Mouse (Mus musculus): ENCODE measurements at regions not wholly inside any gene's neighbourhood (a gene's known extent, or its start where the extent isn't known, plus 50 kb on each side); places are given as distances from the start of the nearest gene placed in this dataset.
A peak's percentile ranks its signal among the peaks of the same experiment; 100 is the strongest.

GRCm38 (mm10) chr2:74930702-74931101 is 105.1 kb downstream of the Mtx2 start:
- no peak for DNase-seq (ENCODE audit: low read depth, low spot score)

GRCm38 (mm10) chr2:74933190-74933589 is 107.6 kb downstream of the Mtx2 start:
- no peak for DNase-seq (ENCODE audit: low read depth, low spot score)

GRCm38 (mm10) chr2:74933771-74934170 is 108.2 kb downstream of the Mtx2 start:
- DNase-seq (ENCODE audit: low read depth, low spot score), result no peak

GRCm38 (mm10) chr2:74938711-74939110 is 113.1 kb downstream of the Mtx2 start:
- no peak for DNase-seq (ENCODE audit: low read depth, low spot score)

- DNase-seq (ENCODE audit: low read depth, low spot score), result no peak
Measured at GRCm38 (mm10) chr2:74941966-74942365, 116.4 kb downstream of the Mtx2 start.

- DNase-seq (ENCODE audit: low read depth, low spot score), result no peak
Measured at GRCm38 (mm10) chr2:74942611-74943198, 117.1 kb downstream of the Mtx2 start.

GRCm38 (mm10) chr2:74945185-74945749 is 119.7 kb downstream of the Mtx2 start:
- no peak for DNase-seq (ENCODE audit: low read depth, low spot score)

GRCm38 (mm10) chr2:74951401-74952260 is 126.0 kb downstream of the Mtx2 start:
- DNase-seq (ENCODE audit: low read depth, low spot score), result no peak

- no peak for DNase-seq (ENCODE audit: low read depth, low spot score)
Measured at GRCm38 (mm10) chr2:74954101-74954500, 128.5 kb downstream of the Mtx2 start.

GRCm38 (mm10) chr2:74955281-74956128 is 129.9 kb downstream of the Mtx2 start:
- no peak for DNase-seq (ENCODE audit: low read depth, low spot score)

- DNase-seq (ENCODE audit: low read depth, low spot score), result no peak
Measured at GRCm38 (mm10) chr2:74956129-74956450, 130.5 kb downstream of the Mtx2 start.

GRCm38 (mm10) chr2:74956556-74956955 is 131.0 kb downstream of the Mtx2 start:
- DNase-seq (ENCODE audit: low read depth, low spot score), result no peak

GRCm38 (mm10) chr2:74959936-74960335 is 134.3 kb downstream of the Mtx2 start:
- no peak for DNase-seq (ENCODE audit: low read depth, low spot score)

GRCm38 (mm10) chr2:74962416-74962815 is 136.8 kb downstream of the Mtx2 start:
- no peak for DNase-seq (ENCODE audit: low read depth, low spot score)

GRCm38 (mm10) chr2:74964360-74964759 is 138.8 kb downstream of the Mtx2 start:
- DNase-seq (ENCODE audit: low read depth, low spot score), result peak; percentile 84

GRCm38 (mm10) chr2:74964980-74965379 is 139.4 kb downstream of the Mtx2 start:
- no peak for DNase-seq (ENCODE audit: low read depth, low spot score)

- no peak for DNase-seq (ENCODE audit: low read depth, low spot score)
Measured at GRCm38 (mm10) chr2:74965384-74966060, 139.9 kb downstream of the Mtx2 start.

GRCm38 (mm10) chr2:74970611-74971265 is 145.1 kb downstream of the Mtx2 start:
- no peak for DNase-seq (ENCODE audit: low read depth, low spot score)

GRCm38 (mm10) chr2:74973386-74973785 is 147.8 kb downstream of the Mtx2 start:
- DNase-seq (ENCODE audit: low read depth, low spot score), result no peak

- DNase-seq (ENCODE audit: low read depth, low spot score), result no peak
Measured at GRCm38 (mm10) chr2:74974595-74975325, 149.2 kb downstream of the Mtx2 start.
